Mouse (Mus musculus): ENCODE results near the gene Vti1a.

Vti1a gene

DNA sequence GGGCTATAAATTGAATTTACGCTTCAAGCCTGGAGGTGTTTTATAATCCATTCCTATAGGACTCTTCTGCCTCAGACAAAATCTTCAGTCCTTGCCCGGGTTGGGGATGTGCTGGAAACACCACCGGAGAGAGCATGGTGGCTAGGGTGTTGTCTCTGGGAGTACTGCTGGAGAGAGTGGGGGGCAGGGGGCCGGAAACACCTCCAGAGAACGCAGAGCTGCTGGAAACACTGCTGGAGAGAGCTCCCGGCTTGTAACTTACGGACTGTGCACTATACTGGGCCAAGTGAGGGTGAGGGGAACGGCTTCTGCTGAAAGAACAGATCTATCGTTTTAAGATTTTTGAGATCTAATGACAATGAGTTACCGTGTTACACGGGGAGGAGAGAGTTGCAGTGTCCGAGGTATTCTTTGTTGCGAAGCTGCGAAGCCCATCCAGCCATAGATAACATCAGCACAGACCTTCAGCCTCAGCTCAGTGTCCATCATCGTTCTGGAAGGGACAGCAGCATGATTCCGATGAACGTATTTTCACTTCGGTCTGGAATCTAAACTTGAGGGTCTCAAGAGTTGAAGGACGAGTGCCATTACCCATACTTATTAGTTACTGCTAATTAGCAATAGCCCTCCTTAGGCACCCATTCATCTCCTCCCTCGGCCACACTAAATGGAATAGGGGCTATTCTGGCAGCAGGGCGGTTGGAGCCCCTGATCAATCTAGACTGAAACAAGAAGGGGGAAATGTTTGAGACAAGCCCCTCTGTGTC, 140.4 kb downstream of the Vti1a start:
- DNase-seq (ENCODE audit: low read depth, low spot score), result no peak

DNA sequence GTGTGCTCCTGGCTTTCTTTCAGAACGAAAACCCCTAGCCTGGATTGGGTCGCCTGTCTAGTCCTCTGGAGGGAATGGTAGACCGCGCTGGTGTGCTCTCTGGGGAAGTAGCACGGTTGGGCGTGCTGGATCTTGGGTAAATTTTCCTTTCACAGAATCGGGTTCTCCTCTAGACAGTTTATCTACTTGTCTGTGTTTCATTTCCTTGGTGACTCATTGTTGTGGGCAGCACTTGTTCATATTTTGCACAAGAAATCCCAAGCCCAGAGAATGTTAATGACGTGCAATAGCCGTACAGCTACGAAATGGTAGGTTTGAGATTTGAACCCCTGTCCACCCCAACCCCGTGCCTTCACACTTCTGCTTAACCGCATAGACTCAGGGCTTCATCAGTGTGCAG, 145.9 kb downstream of the Vti1a start:
- no peak for DNase-seq (ENCODE audit: low read depth, low spot score)

DNA sequence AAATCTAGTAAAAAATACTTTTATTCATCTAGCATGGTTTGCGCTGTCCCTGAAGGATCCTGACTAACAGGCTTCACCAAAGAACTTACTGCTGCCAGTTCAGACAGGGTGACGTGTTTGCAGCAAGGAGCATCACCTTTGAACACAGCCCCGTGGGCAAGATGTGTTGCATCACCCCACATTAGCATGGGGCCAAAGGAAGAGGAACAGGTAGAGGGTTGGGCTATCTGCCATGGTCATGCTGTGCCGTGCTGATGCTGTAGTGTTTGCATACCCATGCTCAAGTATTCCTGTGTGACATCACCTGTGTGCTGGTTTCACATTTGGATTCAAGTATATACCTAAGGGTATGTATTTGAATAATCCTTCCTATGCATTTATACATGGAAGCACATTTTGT, 147.6 kb downstream of the Vti1a start:
- no peak for DNase-seq (ENCODE audit: low read depth, low spot score)

DNA sequence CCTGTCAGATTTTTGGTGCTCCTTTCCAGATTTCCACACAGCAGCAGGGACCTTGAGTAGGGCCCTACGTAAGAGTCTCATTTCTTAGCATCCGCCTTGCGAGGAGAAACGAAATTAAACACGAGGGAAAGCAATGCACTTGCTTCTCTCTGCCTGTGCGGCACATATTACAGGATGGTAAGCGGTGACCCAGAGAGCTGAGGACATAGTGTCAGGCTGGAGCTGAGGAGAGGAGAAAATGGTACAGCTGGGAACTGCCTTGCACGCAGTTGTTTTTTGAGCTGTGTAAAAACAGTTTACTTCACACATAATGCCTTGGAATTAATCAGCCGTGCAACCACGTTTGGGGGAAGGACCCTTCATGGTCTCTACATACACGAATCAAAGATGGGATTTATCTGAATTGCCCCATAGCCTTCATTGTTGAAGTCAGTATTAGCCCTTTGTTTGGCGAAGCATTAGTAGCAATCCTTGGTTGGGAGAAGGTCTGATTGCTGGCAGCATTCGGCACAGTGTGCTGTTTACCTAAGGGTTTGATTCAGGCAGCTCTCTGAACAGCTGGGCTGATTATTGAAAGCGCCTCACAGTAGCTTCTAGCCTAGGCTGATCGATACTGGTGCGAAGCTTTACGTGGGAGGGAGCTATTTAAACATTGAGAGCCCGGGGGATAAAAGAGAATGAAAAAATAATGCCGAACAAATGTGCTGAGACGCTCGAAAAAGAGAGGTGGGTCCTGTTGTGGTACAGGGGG, 153.4 kb downstream of the Vti1a start:
- DNase-seq (ENCODE audit: low read depth, low spot score), result no peak

DNA sequence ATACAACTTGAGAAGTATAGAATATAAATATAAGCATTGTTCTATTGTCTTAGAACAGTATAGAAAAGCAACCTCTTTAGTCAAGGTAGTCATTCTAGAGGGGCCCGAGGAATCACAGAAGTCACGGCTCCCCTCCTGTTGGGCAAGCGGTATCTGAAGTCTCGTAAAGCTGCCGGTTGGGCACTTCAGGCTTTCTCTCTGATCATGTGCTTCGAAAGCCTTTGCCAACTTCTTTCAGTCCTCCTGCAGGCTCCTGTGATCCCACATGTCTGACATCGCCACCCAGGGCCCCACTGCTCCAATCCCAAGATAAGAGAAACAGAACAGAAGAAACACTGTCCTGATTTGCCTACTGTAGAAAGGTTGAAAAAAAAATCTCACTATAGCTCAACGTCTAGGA, 156.5 kb downstream of the Vti1a start:
- DNase-seq (ENCODE audit: low read depth, low spot score), result no peak

DNA sequence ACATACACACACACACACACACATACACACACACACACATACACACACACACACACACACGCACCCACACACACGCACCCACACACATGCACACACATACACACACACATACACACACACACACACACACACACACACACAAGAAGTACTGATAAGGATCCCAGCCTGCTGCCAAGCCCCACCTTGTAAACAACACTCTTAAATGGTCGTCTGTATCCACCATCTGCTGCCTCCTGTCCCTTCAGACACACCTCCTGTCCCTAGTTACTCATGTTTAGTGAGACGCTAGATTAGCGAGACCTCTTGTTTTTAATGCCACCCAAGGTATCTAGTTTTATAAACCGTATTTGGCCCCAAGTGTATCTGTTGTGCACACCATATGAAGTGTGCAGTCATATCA, 158.1 kb downstream of the Vti1a start:
- DNase-seq (ENCODE audit: low read depth, low spot score), result no peak

DNA sequence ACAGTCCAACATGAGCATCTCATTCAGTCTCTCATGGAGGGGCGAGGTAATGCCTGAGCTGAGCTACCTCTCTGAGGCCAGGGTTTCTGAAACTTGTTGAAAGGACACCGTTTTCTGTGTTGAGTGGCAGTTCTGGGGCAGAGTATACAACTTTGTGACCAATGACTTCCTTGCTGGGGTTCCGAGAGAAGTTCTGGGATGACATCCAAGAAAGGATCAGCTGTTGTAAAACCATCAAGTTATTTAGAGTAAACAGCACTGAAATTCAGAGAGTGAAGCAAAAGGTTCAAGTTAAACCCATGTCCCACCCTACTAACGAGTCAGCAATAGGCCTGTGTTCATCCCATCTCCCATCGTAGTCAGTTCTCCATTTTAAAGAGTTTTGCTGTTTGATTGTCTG, 164.4 kb downstream of the Vti1a start:
- DNase-seq (ENCODE audit: low read depth, low spot score), result no peak

DNA sequence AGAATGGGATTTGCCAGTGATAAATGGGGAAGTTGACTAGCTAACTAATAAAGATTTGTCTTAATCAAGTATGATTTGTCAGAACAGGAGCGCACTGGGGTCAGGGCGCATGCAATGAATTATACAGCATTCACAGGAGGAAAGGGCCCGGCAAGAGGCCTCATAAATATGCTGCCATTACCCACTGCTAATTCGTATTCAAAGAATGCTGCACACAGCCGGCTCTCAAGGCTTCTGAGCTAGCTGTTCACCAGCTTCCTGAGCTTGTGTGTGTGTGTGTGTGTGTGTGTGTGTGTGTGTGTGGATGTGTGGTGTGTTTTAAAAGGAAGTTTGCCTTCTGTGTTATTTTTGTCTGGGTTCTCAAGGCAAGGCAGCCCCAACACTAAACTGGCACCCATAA, 165.2 kb downstream of the Vti1a start:
- peak; percentile 68 for DNase-seq (ENCODE audit: low read depth, low spot score)

DNA sequence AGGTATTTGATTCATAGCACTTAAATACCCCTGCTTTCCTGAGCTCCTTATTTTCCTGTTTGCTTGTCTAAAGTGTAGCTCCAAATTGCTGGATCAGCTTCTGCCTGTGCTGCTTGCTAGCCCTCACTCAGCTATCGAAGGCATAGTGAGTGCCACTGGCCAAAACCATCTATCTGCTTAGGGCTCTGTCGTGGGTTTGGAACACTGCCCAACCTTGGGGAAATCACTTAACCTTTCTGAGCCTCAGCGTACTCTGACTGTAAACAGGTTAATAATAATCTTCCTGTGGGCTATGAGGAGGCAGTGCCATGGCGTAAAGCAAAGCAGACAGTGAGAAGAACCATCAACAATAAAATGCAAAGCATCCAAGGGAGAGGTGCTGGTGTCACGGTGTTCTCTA, 167.4 kb downstream of the Vti1a start:
- no peak for DNase-seq (ENCODE audit: low read depth, low spot score)

DNA sequence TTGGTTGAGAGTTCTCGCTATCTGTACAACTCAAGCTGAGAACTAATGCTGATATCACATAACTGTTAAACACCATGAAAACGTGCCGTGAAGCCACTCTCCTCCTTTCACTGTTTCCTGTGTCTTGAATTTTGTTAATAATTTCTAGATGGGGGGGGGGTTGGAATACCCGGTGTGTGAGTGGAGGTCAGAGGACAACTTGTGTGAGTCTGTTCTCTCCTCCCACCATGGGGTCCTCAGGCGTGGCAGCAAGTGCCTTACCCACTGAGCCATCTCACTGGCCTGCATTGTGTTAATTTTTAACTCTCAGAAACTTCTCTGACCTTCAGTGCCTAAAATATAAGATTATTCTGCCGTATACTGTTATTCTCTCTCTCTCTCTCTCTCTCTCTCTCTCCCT, 168.5 kb downstream of the Vti1a start:
- no peak for DNase-seq (ENCODE audit: low read depth, low spot score)

DNA sequence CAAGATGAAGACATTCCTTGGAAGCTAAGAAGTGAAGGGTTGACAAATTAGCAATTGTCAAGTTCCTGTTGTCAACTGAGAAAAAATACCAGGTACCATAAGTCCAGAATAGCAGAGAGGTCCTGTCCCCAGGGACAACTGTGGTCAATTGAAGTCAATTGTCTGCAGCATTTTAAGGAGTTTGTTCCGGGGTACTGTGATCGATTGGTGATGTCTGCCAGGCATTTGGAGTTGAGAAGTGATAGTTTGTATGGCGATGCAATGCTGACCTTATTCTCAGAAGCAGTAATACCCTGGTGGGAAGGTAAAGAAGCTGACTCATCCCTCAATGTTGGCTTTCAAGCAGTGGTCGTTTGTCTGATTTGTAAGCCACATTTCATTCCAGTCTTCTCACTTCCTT, 170.4 kb downstream of the Vti1a start:
- DNase-seq (ENCODE audit: low read depth, low spot score), result no peak

DNA sequence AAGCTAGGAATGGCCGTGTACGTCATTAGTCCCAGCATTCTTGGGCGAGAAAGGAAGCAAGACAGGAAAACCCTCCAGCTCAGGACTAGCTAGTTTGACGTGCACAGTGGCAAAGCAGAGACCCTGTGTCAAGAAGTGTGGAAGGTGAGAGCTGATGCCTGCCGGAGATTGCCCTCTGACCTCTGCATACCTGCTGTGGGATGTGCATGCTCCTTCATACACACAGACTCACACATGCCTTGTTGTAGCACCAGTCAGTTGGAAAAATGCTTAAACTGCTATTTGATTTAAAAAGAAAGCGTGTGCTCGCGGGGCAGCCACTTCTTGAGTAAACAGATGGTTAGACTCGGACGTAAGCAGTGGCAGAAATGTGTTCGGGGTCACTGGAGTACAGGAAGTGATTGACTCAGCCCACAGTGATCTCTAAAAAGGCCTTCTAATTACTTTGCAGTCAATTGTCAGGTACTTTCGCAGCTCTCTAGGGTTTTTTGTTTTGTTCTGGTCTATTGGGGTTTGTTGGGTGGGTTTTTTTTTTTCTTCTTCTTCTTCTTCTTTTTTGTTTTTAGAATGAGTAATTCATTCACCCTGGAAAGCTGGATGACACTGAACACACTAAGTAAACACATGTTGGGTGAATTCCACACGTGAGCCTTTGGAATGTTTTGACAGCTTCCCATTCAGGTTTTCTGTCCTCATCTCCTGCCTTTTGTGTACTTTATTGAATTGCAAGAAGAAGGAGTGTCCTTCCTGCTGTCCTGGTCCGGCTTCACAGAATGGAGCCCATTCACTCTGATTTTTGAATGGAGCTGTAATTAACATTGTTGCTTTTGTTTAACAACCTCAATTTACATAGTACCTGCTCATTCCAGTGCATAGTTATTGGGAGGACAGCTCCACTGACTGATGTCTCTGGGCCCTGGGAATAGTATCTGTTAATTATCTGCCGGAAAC, 175.3 kb downstream of the Vti1a start:
- DNase-seq (ENCODE audit: low read depth, low spot score), result peak; percentile 43

DNA sequence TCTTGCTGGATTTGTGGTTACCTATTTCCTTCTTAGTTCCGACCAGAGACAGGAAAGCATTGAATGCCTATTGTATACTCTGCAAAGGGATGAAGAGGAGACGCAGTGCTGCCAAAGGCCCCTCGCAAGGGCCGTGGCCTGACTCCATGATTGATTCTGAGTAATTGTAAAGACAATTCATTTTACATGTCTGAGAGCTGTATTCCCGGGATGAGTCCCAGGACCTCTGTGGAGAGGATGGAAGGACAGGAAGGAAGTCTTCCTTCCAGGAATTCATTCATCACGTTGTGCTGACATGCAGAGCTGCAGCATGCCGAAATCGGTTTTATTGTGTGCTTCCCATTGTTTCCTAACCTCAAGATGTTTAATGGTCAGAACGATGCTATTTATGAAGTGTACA, 180.2 kb downstream of the Vti1a start:
- DNase-seq (ENCODE audit: low read depth, low spot score), result peak; percentile 27

DNA sequence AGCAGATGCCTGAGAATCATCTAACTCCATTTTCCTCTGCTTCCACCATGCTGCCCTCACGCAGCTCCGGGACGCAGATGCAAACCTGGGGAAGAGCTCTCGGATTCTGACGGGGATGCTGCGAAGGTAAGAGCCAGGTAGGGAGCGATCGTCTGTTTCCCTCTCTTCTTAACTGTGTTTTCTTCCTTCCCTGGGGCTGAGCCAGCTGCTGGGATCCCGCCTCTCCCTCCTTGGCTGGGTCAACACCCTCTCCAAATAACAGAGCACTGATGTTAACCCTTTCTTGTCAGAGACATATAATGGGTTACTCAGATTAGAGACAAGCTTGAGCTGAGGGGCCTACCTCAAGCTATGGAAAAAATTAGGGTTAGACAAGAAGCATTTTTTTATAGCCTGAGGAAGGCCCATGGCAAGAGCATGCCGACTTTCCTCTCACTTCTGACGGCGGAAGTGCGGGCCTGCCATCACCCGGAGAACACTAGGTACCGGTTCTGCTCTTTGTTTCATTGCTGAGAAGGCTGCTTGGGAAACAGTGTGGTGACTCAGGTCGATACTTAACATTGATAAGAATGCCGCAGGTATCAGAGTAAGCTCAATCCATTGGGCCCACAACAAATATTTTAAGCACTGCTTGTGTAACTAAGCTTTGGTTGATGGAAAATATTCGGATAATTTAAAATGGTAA, 183.2 kb downstream of the Vti1a start:
- no peak for DNase-seq (ENCODE audit: low read depth, low spot score)

DNA sequence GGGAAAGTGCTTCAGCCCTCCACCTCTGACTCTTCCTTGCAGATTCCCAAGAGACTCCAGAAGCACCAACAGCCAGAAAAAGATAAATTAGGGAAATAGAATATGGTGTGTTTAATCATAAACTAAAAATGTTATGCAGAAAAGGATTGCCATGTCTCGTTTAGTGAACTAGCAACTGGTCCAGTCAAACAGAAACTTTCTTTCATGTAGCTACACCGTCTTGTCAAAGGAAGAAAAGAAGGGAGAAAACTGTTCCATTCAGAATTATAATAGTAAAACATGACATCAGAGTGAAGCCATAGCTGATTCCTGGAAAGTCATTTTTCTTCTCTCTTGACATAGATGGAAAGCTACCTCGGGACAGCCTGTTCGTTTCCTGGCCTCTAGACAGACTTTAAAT, 185.9 kb downstream of the Vti1a start:
- DNase-seq (ENCODE audit: low read depth, low spot score), result no peak

DNA sequence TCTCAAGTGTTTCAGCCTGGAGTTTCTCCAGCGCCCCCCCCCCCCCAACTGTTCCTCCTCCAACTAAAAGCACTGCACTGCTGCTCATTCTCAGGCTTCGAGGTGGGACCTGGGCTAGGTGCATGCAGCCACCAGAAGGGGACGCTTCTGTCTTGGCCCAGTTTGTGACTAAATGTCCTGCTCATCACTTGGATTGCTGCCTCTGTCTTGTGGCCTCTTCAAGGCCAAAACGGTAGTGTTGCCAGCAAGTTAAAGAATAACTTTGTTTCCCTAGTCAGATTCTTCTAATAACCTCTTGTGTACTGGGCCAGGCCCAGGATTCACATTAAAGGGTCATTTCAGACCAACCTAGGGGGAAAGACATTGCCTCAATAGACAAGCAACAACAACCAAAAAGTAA, 187.7 kb downstream of the Vti1a start:
- DNase-seq (ENCODE audit: low read depth, low spot score), result no peak

DNA sequence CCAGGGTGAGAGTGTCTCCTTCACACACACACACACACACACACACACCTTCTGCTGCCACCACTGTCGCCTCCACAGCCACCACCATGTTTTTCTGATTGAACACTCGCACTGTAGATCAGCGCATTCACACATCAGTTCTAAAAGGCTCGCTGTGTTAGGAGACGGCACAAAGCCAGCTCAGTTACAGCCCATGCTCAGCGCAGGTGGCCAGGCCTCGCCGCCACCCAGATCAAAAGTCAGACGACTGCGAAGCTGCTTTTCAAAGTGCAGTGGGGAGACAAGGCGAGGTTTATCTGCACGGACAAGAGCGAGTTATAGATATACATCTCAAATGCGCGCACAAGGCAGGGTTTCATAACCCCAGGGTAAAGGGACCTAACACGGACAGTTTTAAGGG, 191.7 kb downstream of the Vti1a start:
- DNase-seq (ENCODE audit: low read depth, low spot score), result no peak

DNA sequence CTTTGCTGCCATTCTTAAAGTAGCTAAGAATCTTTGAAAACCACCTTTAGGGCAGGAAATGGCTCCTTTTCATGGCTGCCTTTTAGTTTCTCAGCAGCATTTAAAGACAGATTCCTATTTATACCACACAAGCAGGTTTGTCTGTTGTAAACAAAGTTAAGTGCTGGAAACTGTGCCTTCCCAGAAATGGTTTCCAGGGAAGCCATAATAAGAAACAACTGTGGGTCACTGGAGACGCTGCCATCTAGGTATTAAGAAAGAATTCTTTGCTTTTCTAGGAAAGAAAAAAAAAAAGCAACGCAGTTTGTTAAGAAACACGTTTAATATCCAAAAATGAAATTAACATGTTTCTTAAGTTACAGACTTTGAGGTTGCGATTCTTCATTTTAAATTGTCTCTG, 192.1 kb downstream of the Vti1a start:
- DNase-seq (ENCODE audit: low read depth, low spot score), result no peak

DNA sequence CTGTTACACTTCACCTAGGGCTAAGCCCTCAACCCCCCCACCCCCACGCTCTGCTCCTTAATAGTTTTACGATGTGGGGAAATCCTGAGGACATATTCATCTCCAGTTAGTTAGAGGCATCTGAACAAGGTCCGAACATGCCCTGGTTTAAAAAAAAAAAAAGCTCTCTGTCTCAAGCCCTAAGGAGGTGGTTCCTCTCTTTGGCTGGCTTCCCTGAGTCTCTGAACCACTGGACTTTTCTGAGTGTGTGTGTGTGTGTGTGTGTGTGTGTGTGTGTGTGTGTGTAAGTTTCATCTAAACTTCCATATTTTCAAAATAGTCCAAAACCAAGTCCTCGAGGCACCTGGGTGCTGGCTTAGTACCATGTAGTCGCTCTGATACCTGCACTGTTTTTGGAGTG, 192.9 kb downstream of the Vti1a start:
- DNase-seq (ENCODE audit: low read depth, low spot score), result no peak

DNA sequence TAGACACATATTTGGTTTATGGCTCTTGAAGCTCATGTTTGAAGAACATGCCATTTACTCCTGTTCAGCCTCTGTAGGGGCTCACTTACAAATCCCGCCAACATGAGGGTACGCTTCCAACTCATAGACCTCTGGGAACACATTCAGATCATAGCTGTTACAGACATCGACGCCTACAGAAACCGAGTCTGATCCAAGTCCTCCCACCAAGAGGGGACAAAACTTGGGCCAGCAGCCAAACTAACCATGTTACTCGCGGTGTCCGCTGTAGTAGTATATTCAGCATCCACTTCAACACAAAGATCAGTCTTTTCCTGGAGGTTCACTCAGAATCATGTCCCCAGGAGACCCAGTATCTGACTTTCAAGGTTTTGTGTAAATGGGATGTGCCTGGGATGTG, 193.5 kb downstream of the Vti1a start:
- DNase-seq (ENCODE audit: low read depth, low spot score), result no peak

DNA sequence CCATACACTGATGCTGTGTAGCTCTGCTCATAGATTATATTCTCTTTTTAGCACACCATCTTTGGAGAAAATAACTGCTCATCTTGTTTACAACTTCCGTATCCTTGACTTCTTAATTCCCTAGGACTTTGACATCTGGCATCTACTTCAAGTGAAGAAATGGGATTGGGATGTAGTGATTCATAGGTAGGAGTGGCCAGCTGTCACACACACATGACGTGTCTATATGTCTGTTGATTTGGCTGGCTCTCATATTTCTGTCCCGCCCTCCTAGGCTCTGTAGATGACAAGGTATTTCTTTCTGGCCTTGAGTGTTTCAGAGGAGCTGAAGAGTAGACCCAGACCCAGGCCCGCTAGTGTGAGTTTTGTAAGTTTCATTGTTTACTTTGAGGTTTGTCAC, 197.8 kb downstream of the Vti1a start:
- DNase-seq (ENCODE audit: low read depth, low spot score), result no peak

DNA sequence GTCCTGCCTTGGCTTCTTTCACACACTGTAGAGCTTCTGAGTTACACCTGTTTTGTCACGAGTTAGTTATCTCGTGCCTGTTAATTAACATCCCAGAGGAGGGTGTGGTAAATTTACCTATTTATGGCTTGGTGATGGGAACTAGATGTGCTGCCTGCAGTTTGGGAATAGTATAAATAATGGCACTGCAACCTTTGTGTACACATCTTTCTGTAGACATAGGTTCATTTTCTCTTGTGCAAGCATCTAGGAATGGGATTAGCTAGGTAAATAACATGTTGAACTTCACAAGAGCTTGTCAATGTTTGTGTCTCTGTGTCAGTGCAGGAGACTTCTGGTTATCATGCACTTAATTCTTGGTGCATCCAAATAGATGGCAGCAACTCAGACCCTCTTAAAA, 204.1 kb downstream of the Vti1a start:
- DNase-seq (ENCODE audit: low read depth, low spot score), result no peak
